Mouse (Mus musculus) kidney, postnatal 14 days (tissue): ENCODE measurements around the gene Hnrnpa3.

Experiments used
- DNase-seq: peaks from one replicate; pipeline ENCODE4 v3.0.0; 2022; ENCODE audit warnings: mixed read lengths

Gene Hnrnpa3

GRCm38 (mm10) chr2:75704234-75705161 lies 45.4 kb downstream of the Hnrnpa3 start, which contains the start of gene Nfe2l2:
Gene Nfe2l2, minus strand, starts transcription at chr2:75704641.
- peak; percentile 100 for DNase-seq

- DNase-seq = peak; percentile 72
These were observed 46.2 kb downstream of the Hnrnpa3 start for GRCm38 (mm10) chr2:75705162-75705752.

GRCm38 (mm10) chr2:75706435-75706834 lies 47.4 kb downstream of the Hnrnpa3 start:
- DNase-seq = no peak

- peak; percentile 58 for DNase-seq
These were observed 48.4 kb downstream of the Hnrnpa3 start for GRCm38 (mm10) chr2:75707420-75707819.

- no peak for DNase-seq
These were observed 54.0 kb downstream of the Hnrnpa3 start for GRCm38 (mm10) chr2:75713083-75713482.

GRCm38 (mm10) chr2:75714766-75715165 lies 55.7 kb downstream of the Hnrnpa3 start:
- DNase-seq = no peak

- DNase-seq = no peak
These were observed 57.3 kb downstream of the Hnrnpa3 start for GRCm38 (mm10) chr2:75716046-75717016.
